Mouse (Mus musculus): ENCODE measurements around the gene Tctn1. TPM values are rescaled to one million over a fixed set of nuclear protein-coding genes. Genes with fewer than 3 reads are reported as not detected.
A peak's percentile ranks its signal among the peaks of the same experiment; 100 is the strongest.

Tctn1 gene
- total and polyA plus RNA-seq, 2 experiments from 2014 or later = 2.3 to 21.6 TPM

- WGBS = 0% methylated on average over 32 of the region's 34 CpGs
- Histone ChIP-seq H3K27ac (ENCODE audit: low read depth) (peak overlapping the region; percentile 97), H3K4me3 (ENCODE audit: low read depth, low read length) (peak overlapping the region; percentile 96), H3K4me1 (ENCODE audit: control insufficient read depth, insufficient read depth) (peaks cover 32% of the 10 kb centered on the region), H3K36me3 (replicated peaks; ENCODE audit: control insufficient read depth, insufficient read depth, low read length) (no peaks in the 10 kb centered on the region; the same call in 1 of the 2 replicates), H3K4me2 (ENCODE audit: low read depth, low read length) (peak overlapping the region; percentile 92), H3K9ac (replicated peaks; ENCODE audit: low read depth, low read length) (peak overlapping the region; percentile 96), H3K9me3 (replicated peaks; ENCODE audit: control insufficient read depth, low read length) (no peaks in the 10 kb centered on the region), H3K27me3 (ENCODE audit: control insufficient read depth, insufficient read depth, low read length) (no peaks in the 10 kb centered on the region)
- DNase-seq (ENCODE audit: low spot score) (no peak), ATAC-seq (ENCODE audit: insufficient read depth, low read depth) (peak; percentile 54)
- TF ChIP-seq CTCF (IDR thresholded peaks at IDR 0.05; ENCODE audit: low read depth) = peak; percentile 27; the same call in 1 of the 2 replicates
- no peak for TF ChIP-seq EP300 (IDR thresholded peaks at IDR 0.05; ENCODE audit: low read depth)
These were observed 20.9 kb upstream of the Tctn1 start for GRCm38 (mm10) chr5:122285029-122285766.

GRCm38 (mm10) chr5:122284183-122285028 is 20.1 kb upstream of the Tctn1 start, which contains the start of gene Pptc7:
TSS of gene Pptc7 (plus strand) at chr5:122284365.
- Histone ChIP-seq H3K36me3 (replicated peaks; ENCODE audit: control insufficient read depth, insufficient read depth, low read length) (no peaks in the 10 kb centered on the region; the same call in 1 of the 2 replicates), H3K27me3 (ENCODE audit: control insufficient read depth, insufficient read depth, low read length) (no peaks in the 10 kb centered on the region), H3K9ac (replicated peaks; ENCODE audit: low read depth, low read length) (peak within 1 kb of the TSS; percentile 96), H3K4me3 (ENCODE audit: low read depth, low read length) (peak within 1 kb of the TSS; percentile 96), H3K4me2 (ENCODE audit: low read depth, low read length) (peak within 1 kb of the TSS; percentile 92), H3K4me1 (ENCODE audit: control insufficient read depth, insufficient read depth) (peaks cover 38% of the 10 kb centered on the region), H3K27ac (ENCODE audit: low read depth) (peak within 1 kb of the TSS; percentile 97), H3K9me3 (replicated peaks; ENCODE audit: control insufficient read depth, low read length) (no peaks in the 10 kb centered on the region)
- peak; percentile 90 for ATAC-seq (ENCODE audit: insufficient read depth, low read depth)
- TF ChIP-seq CTCF (IDR thresholded peaks at IDR 0.05; ENCODE audit: low read depth) = no peak
- TF ChIP-seq EP300 (IDR thresholded peaks at IDR 0.05; ENCODE audit: low read depth) = no peak
- peak; percentile 93 for DNase-seq (ENCODE audit: low spot score)
- under 1% methylated on average over 51 of the region's 114 CpGs for WGBS

- Histone ChIP-seq H3K9me3 (replicated peaks; ENCODE audit: control insufficient read depth, low read length) (no peaks in the 10 kb centered on the region), H3K4me1 (ENCODE audit: control insufficient read depth, insufficient read depth) (peaks cover 38% of the 10 kb centered on the region), H3K27me3 (ENCODE audit: control insufficient read depth, insufficient read depth, low read length) (no peaks in the 10 kb centered on the region), H3K9ac (replicated peaks; ENCODE audit: low read depth, low read length) (no peak overlapping the region), H3K27ac (ENCODE audit: low read depth) (no peak overlapping the region), H3K36me3 (replicated peaks; ENCODE audit: control insufficient read depth, insufficient read depth, low read length) (no peaks in the 10 kb centered on the region; the same call in 1 of the 2 replicates), H3K4me3 (ENCODE audit: low read depth, low read length) (peak overlapping the region; percentile 96), H3K4me2 (ENCODE audit: low read depth, low read length) (peak overlapping the region; percentile 92)
- ATAC-seq (ENCODE audit: insufficient read depth, low read depth) (no peak), DNase-seq (ENCODE audit: low spot score) (no peak)
- TF ChIP-seq CTCF (IDR thresholded peaks at IDR 0.05; ENCODE audit: low read depth) (no peak), EP300 (IDR thresholded peaks at IDR 0.05; ENCODE audit: low read depth) (no peak)
- 19% methylated on average over 2 of the region's 2 CpGs for WGBS
These were observed 19.5 kb upstream of the Tctn1 start for GRCm38 (mm10) chr5:122283828-122284182.

DNA sequence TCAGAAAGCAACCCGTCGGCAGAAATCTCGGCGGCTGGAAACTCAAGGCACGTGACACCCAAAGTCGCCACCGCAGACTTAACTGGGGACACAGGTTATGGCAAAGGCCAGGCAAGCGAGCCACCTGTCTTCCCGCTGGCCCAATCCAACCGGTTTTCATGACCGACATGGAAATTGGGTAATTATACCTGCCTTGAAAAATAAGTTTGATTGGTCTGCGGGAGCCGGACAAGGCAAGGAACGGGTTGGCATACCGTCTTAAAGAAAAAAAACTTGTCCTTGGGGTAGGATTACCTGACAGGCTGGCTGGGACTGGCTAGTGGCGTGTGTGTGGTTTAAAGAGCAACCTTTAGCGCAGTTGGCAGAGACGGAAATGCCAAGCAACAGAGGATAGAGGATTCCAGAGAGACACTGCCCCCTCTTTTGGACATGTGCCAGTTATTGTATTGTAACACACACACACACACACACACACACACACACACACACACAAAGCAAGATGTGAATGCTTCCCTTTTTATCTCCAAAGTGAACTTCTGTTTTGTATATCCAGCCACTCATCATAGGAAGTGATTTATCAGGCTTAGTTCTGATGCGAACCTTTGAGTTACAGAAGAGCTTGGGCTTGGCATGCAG is 16.7 kb upstream of the Tctn1 start:
- no peaks in the 10 kb centered on the region for H3K36me3 ChIP-seq (replicated peaks; ENCODE audit: control insufficient read depth, insufficient read depth, low read length)
- H3K4me1 ChIP-seq (ENCODE audit: control insufficient read depth, insufficient read depth) = peaks cover 25% of the 10 kb centered on the region
- no peak for TF ChIP-seq EP300 (IDR thresholded peaks at IDR 0.05; ENCODE audit: low read depth)
- no peak for TF ChIP-seq CTCF (IDR thresholded peaks at IDR 0.05; ENCODE audit: low read depth)
- no peak overlapping the region for H3K4me3 ChIP-seq (ENCODE audit: low read depth, low read length)
- H3K27me3 ChIP-seq (ENCODE audit: control insufficient read depth, insufficient read depth, low read length) = no peaks in the 10 kb centered on the region
- no peaks in the 10 kb centered on the region for H3K9me3 ChIP-seq (replicated peaks; ENCODE audit: control insufficient read depth, low read length)
- no peak for ATAC-seq (ENCODE audit: insufficient read depth, low read depth)
- no peak overlapping the region for H3K9ac ChIP-seq (replicated peaks; ENCODE audit: low read depth, low read length)
- H3K4me2 ChIP-seq (ENCODE audit: low read depth, low read length) = peak overlapping the region; percentile 45
- no peak for DNase-seq (ENCODE audit: low spot score)
- 22% methylated on average over 19 of the region's 19 CpGs for WGBS
- peak overlapping the region; percentile 52 for H3K27ac ChIP-seq (ENCODE audit: low read depth)

DNA sequence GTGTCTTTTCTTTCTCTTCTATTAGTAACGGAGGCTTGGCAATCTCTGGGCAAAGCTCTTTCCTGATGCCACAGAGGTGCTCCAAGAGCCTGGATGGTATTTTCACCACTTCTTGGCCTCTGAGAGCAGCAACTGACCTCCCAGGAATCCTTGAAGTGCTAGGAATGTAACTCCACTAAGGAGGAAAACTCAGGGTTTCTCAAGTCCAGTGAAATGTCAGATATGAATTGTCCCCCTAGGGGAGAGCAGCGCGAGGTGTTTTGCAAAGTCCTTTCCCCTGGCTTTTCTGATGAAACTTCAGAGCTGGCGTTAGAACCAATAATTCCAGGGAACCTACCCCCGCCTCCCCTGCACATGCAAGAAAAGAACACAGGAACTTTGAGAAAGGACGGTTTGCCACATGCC is 16.2 kb upstream of the Tctn1 start:
- Histone ChIP-seq H3K9me3 (replicated peaks; ENCODE audit: control insufficient read depth, low read length) (no peaks in the 10 kb centered on the region), H3K27ac (ENCODE audit: low read depth) (peak overlapping the region; percentile 52), H3K4me3 (ENCODE audit: low read depth, low read length) (no peak overlapping the region), H3K27me3 (ENCODE audit: control insufficient read depth, insufficient read depth, low read length) (no peaks in the 10 kb centered on the region), H3K36me3 (replicated peaks; ENCODE audit: control insufficient read depth, insufficient read depth, low read length) (no peaks in the 10 kb centered on the region), H3K4me1 (ENCODE audit: control insufficient read depth, insufficient read depth) (peaks cover 25% of the 10 kb centered on the region), H3K4me2 (ENCODE audit: low read depth, low read length) (peak overlapping the region; percentile 45), H3K9ac (replicated peaks; ENCODE audit: low read depth, low read length) (no peak overlapping the region)
- TF ChIP-seq EP300 (IDR thresholded peaks at IDR 0.05; ENCODE audit: low read depth) = no peak
- no peak for TF ChIP-seq CTCF (IDR thresholded peaks at IDR 0.05; ENCODE audit: low read depth)
- 24% methylated on average over 6 of the region's 6 CpGs for WGBS
- no peak for ATAC-seq (ENCODE audit: insufficient read depth, low read depth)
- no peak for DNase-seq (ENCODE audit: low spot score)
